Mouse (Mus musculus): ENCODE results near the gene Sipa1l1. TPM values are rescaled to one million over a fixed set of nuclear protein-coding genes. Genes with fewer than 3 reads are reported as not detected.

Gene Sipa1l1
- total and polyA plus RNA-seq, 3 experiments, result 13.6 to 36.7 (median 23.6) TPM

DNA sequence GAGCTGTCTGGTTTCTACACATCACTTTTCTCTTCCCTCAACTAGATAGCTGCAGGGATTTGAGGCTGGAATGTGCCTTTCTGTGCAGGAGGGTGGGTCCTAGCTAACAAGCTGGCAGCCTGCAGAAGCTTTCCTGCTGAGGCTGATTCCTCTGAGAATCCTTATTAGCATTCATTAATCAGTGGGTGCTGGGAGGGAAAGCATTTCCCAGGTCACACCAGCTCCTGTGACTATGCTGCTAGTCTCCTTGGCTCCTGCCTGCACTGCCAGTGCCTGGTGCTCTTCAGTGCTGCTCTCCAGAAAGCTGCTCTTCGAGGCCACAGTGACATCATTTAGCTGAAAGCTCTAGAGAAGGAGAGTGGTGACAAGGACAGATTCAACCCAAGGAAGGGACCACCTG, 166.0 kb downstream of the Sipa1l1 start:
- peaks cover 0 to 28% of the 10 kb centered on the region in 2 experiments for H3K36me3 ChIP-seq (replicated peaks in 1 of 2; ENCODE audit: control insufficient read depth in 1 of 2, insufficient read depth in 1 of 2, low read length in 1 of 2)
- dilution Hi-C loops (cut with MboI; ENCODE audit: extremely low pct_ligation_motif_present, extremely low pct_unique_long_range_greater_than_20kb, low sequenced_read_pairs), result no loop called here
- TF ChIP-seq MXI1 (IDR thresholded peaks at IDR 0.05; ENCODE audit: low read depth, low read length), result no peak
- TF ChIP-seq ZMIZ1 (IDR thresholded peaks at IDR 0.05; ENCODE audit: low read depth, low read length), result no peak
- TF ChIP-seq EP300 (IDR thresholded peaks at IDR 0.05; ENCODE audit: low read length), result no peak
- TF ChIP-seq GABPA (IDR thresholded peaks at IDR 0.05; ENCODE audit: insufficient replicate concordance, low read depth, low read length), result no peak
- TF ChIP-seq USF1 (IDR thresholded peaks at IDR 0.05; ENCODE audit: low read depth, low read length), result no peak
- no peak for TF ChIP-seq IRF4 (IDR thresholded peaks at IDR 0.05; ENCODE audit: low read depth, low read length)
- no peak for TF ChIP-seq MAZ (IDR thresholded peaks at IDR 0.05; ENCODE audit: low read depth, low read length)
- no peak for TF ChIP-seq JUND (conservative IDR thresholded peaks at IDR 0.05; ENCODE audit: low read depth, low read length)
- TF ChIP-seq BHLHE40 (IDR thresholded peaks at IDR 0.05; ENCODE audit: low read depth, low read length), result no peak
- no peak for TF ChIP-seq POLR2AphosphoS2 (IDR thresholded peaks at IDR 0.05; ENCODE audit: low read depth, low read length)
- TF ChIP-seq E2F4 (IDR thresholded peaks at IDR 0.05; ENCODE audit: insufficient replicate concordance, low read depth, low read length), result no peak
- no peak for TF ChIP-seq TBP (conservative IDR thresholded peaks at IDR 0.05; ENCODE audit: low read depth, low read length)
- no peak for TF ChIP-seq RCOR1 (conservative IDR thresholded peaks at IDR 0.05; ENCODE audit: low read depth, low read length)
- no peak for TF ChIP-seq KAT2A (IDR thresholded peaks at IDR 0.05; ENCODE audit: insufficient replicate concordance, low read length)
- TF ChIP-seq MAX (IDR thresholded peaks at IDR 0.05; ENCODE audit: low read length), result no peak
- TF ChIP-seq ZC3H11A (IDR thresholded peaks at IDR 0.05; ENCODE audit: low read depth, low read length), result no peak
- no peak for TF ChIP-seq POLR2A (IDR thresholded peaks at IDR 0.05; ENCODE audit: low read depth, low read length)
- TF ChIP-seq USF2 (conservative IDR thresholded peaks at IDR 0.05; ENCODE audit: low read depth, low read length), result no peak
- no peak for TF ChIP-seq TCF12 (IDR thresholded peaks at IDR 0.05; ENCODE audit: low read depth, low read length)
- H3K27me3 ChIP-seq (replicated peaks), result no peaks in the 10 kb centered on the region
- no peak overlapping the region for H3K4me3 ChIP-seq (replicated peaks in 1 of 3; ENCODE audit: low read depth in 2 of 3, low read length in 2 of 3, poor library complexity in 1 of 3)
- no peak overlapping the region for H3K9ac ChIP-seq (ENCODE audit: insufficient read depth, low read depth)
- H3K4me2 ChIP-seq (ENCODE audit: insufficient read depth, low read depth, poor library complexity, severe bottlenecking), result no peak overlapping the region
- no peaks in the 10 kb centered on the region for H3K9me3 ChIP-seq (replicated peaks; ENCODE audit: low read length)
- H3K79me2 ChIP-seq (replicated peaks; ENCODE audit: control insufficient read depth, extremely low read depth, insufficient read depth, poor library complexity, severe bottlenecking), result no peaks in the 10 kb centered on the region
- H3K27ac ChIP-seq (ENCODE audit: insufficient read depth, low read depth), result no peak overlapping the region
- 0 out of 4 replicates have a peak, but pooled peaks cover 0 to 2% of the 10 kb centered on the region in 2 experiments for H3K4me1 ChIP-seq (ENCODE audit: control insufficient read depth in 1 of 2, insufficient read depth in 2 of 2)
- in situ Hi-C loops (cut with MboI; ENCODE audit: low pct_ligation_motif_present, low pct_unique_long_range_greater_than_20kb, low sequenced_read_pairs), result no loop called here
- DNase-seq (ENCODE audit: extremely low read depth), result no peak

DNA sequence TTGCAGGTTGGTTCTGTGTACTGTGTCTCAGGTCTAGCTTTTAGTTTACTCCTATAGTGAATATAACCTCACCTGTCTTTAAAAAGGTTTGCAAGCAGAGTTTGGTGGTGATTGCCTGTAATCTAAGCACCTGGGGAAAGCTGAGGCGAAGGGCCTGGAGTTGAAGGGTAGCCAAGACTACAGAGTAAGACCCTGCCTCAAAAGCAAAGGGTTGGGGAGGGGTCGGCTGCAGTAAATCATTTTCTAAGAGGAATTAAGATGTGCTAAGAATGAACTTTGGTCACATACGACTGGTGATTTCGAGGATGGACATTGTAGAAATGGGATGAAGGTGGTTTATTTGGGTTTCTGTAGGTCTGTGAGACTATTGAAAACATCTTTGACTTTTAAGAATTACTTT, 169.4 kb downstream of the Sipa1l1 start:
- no peaks in the 10 kb centered on the region for H3K27me3 ChIP-seq (replicated peaks)
- 0 out of 4 replicates have a peak, but pooled peaks cover 0 to 2% of the 10 kb centered on the region in 2 experiments for H3K4me1 ChIP-seq (ENCODE audit: control insufficient read depth in 1 of 2, insufficient read depth in 2 of 2)
- H3K36me3 ChIP-seq (replicated peaks in 1 of 2; ENCODE audit: control insufficient read depth in 1 of 2, insufficient read depth in 1 of 2, low read length in 1 of 2), result peaks cover 3 to 43% of the 10 kb centered on the region in 2 experiments
- TF ChIP-seq IRF4 (IDR thresholded peaks at IDR 0.05; ENCODE audit: low read depth, low read length) (no peak), MEF2A (IDR thresholded peaks at IDR 0.05; ENCODE audit: borderline replicate concordance, low read depth, low read length) (no peak), BHLHE40 (IDR thresholded peaks at IDR 0.05; ENCODE audit: low read depth, low read length) (no peak), JUND (conservative IDR thresholded peaks at IDR 0.05; ENCODE audit: low read depth, low read length) (no peak), USF2 (conservative IDR thresholded peaks at IDR 0.05; ENCODE audit: low read depth, low read length) (no peak), KAT2A (IDR thresholded peaks at IDR 0.05; ENCODE audit: insufficient replicate concordance, low read length) (no peak), NELFE (IDR thresholded peaks at IDR 0.05; ENCODE audit: low read depth, low read length) (no peak), RAD21 (IDR thresholded peaks at IDR 0.05; ENCODE audit: low read depth, low read length) (no peak), E2F4 (IDR thresholded peaks at IDR 0.05; ENCODE audit: insufficient replicate concordance, low read depth, low read length) (no peak), POLR2AphosphoS2 (IDR thresholded peaks at IDR 0.05; ENCODE audit: low read depth, low read length) (no peak), SIN3A (IDR thresholded peaks at IDR 0.05; ENCODE audit: low read length) (no peak), UBTF (IDR thresholded peaks at IDR 0.05; ENCODE audit: low read depth, low read length) (no peak), NRF1 (IDR thresholded peaks at IDR 0.05; ENCODE audit: low read depth, low read length) (no peak), MAX (IDR thresholded peaks at IDR 0.05; ENCODE audit: low read length) (no peak), ETS1 (conservative IDR thresholded peaks at IDR 0.05; ENCODE audit: low read depth, low read length) (no peak), ELF1 (IDR thresholded peaks at IDR 0.05; ENCODE audit: low read depth, low read length) (no peak), PAX5 (IDR thresholded peaks at IDR 0.05; ENCODE audit: low read length) (no peak)
- DNase-seq (ENCODE audit: extremely low read depth), result no peak
- in situ Hi-C loops (cut with MboI; ENCODE audit: low pct_ligation_motif_present, low pct_unique_long_range_greater_than_20kb, low sequenced_read_pairs), result no loop called here
- H3K27ac ChIP-seq (ENCODE audit: insufficient read depth, low read depth), result no peak overlapping the region
- no peak overlapping the region for H3K4me2 ChIP-seq (ENCODE audit: insufficient read depth, low read depth, poor library complexity, severe bottlenecking)
- no peaks in the 10 kb centered on the region for H3K79me2 ChIP-seq (replicated peaks; ENCODE audit: control insufficient read depth, extremely low read depth, insufficient read depth, poor library complexity, severe bottlenecking)
- H3K9ac ChIP-seq (ENCODE audit: insufficient read depth, low read depth), result no peak overlapping the region
- no peaks in the 10 kb centered on the region for H3K9me3 ChIP-seq (replicated peaks; ENCODE audit: low read length)
- dilution Hi-C loops (cut with MboI; ENCODE audit: extremely low pct_ligation_motif_present, extremely low pct_unique_long_range_greater_than_20kb, low sequenced_read_pairs), result no loop called here
- H3K4me3 ChIP-seq (replicated peaks in 1 of 3; ENCODE audit: low read depth in 2 of 3, low read length in 2 of 3, poor library complexity in 1 of 3), result no peak overlapping the region
